Mouse (Mus musculus) liver, postnatal 0 days (tissue): ENCODE measurements around the gene Ptger3.
A peak's percentile ranks its signal among the peaks of the same experiment; 100 is the strongest.

ENCODE experiments used
- CTCF ChIP-seq: sonication (generic); IDR thresholded peaks from 2 replicates; pipeline ENCODE4 v1.5.1; 2016; ENCODE audit warnings: antibody characterized with exemption, low read depth
- EP300 ChIP-seq: IDR thresholded peaks from 2 replicates; pipeline ENCODE4 v1.6.1; 2016; ENCODE audit warnings: antibody characterized with exemption, low read depth, mild to moderate bottlenecking

DNA sequence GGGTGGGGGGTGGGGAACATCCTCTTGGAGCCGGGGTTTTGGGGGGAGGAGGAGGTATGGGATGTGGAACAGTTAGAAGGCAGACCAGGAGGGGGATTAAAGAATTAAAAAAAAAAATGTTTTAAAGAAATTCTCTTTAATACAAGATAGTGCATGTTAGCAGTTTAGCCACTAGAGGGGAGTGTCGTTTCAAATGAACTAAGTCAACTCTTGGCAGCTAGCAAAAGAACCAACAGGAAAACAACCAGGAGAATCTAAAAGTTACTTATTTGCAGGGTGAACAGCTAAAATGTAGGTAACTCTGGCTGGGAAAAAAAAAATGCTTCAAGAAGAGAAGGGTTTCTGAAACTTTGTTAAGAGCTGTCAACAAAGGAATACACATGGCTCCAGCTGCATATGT is 1.5 kb upstream of the Ptger3 start:
- TF ChIP-seq EP300 (no peak), CTCF (peak; percentile 72)
